8 mouse cellular contexts compared by ENCODE assay signal in the genomic region with DNA sequence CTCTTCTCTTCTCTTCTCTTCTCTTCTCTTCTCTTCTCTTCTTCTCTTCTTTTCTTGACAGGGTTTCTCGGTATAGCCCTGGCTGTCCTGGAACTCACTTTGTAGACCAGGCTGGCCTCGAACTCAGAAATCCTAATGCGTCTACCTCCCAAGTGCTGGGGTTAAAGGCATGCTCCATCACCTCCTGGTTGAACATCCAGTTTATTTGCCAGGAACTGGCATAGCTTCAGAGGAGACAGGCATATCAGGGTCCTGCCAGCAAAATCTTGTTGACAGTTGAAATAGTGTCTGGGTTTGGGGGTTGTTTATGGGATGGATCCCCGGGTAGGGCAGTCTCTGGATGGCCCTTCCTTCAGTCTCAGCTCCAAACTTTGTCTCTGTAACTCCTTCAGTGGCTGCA. TPM values are rescaled to one million over a fixed set of nuclear protein-coding genes. Genes with fewer than 3 reads are reported as not detected.
DNase-seq lines count a peak whose midpoint lies in the region; ATAC-seq lines count a peak whose summit lies in the region.
"Not testable (repeated sequence)": the region's sequence is repeated elsewhere in the genome, so short reads cannot be mapped to it uniquely, and the experiment has no call there.
"Had no signal": no experiment of that assay in that cellular context is flagged by ENCODE, and none has a peak within 500 bp of the region (broad histone marks: within the 10 kb centered on the region; RNA-seq: fewer than 3 reads in every experiment).

No protein-coding gene starts in this region.

- not testable (repeated sequence) for H3K4me2 ChIP-seq in embryonic facial prominence, embryonic 13.5 days; heart, embryonic 11.5 days; hindbrain, embryonic 11.5 days (replicated peaks; ENCODE audit: low read depth, low read length); intestine, embryonic 14.5 days (ENCODE audit: low read length); midbrain, embryonic 12.5 days (replicated peaks); stomach, embryonic 14.5 days (replicated peaks; ENCODE audit: low read depth, low read length)

- 82% methylated on average over 4 of the region's 4 CpGs for WGBS in embryonic facial prominence, embryonic 13.5 days
- WGBS in heart, embryonic 11.5 days (ENCODE audit: insufficient replicate concordance): 82% methylated on average over 4 of the region's 4 CpGs
- 98% methylated on average over 3 of the region's 4 CpGs for WGBS in hindbrain, embryonic 11.5 days
- WGBS in intestine, embryonic 14.5 days: 84% methylated on average over 3 of the region's 4 CpGs
- WGBS in midbrain, embryonic 12.5 days: 81% methylated on average over 4 of the region's 4 CpGs
- WGBS in stomach, embryonic 14.5 days: 94% methylated on average over 3 of the region's 4 CpGs

- not testable (repeated sequence) for H3K27ac ChIP-seq in embryonic facial prominence, embryonic 13.5 days; heart, embryonic 11.5 days (ENCODE audit: low read depth, low read length); hindbrain, embryonic 11.5 days (ENCODE audit: low read depth, low read length); intestine, embryonic 14.5 days (ENCODE audit: low read depth); midbrain, embryonic 12.5 days (replicated peaks); stomach, embryonic 14.5 days (ENCODE audit: low read length)

- not testable (repeated sequence) for H3K4me3 ChIP-seq in embryonic facial prominence, embryonic 13.5 days; heart, embryonic 11.5 days (ENCODE audit: low read depth, low read length); hindbrain, embryonic 11.5 days (ENCODE audit: low read depth, low read length); intestine, embryonic 14.5 days (ENCODE audit: low read depth, low read length); midbrain, embryonic 12.5 days; stomach, embryonic 14.5 days (ENCODE audit: low read depth, low read length)

- H3K4me1 ChIP-seq in embryonic facial prominence, embryonic 13.5 days; heart, embryonic 11.5 days (ENCODE audit: control insufficient read depth, insufficient read depth, low read length); hindbrain, embryonic 11.5 days (replicated peaks; ENCODE audit: control insufficient read depth, insufficient read depth, low read length); intestine, embryonic 14.5 days (replicated peaks; ENCODE audit: control insufficient read depth, insufficient read depth, low read length); midbrain, embryonic 12.5 days; stomach, embryonic 14.5 days (ENCODE audit: control insufficient read depth, insufficient read depth, low read length): not testable (repeated sequence)

- ATAC-seq in embryonic facial prominence, embryonic 13.5 days (ENCODE audit: insufficient number of reproducible peaks, insufficient read depth, low FRiP score, low TSS enrichment, low read depth): peak; percentile 48; the same call in 1 of the 2 replicates
- ATAC-seq in heart, embryonic 11.5 days (replicated peaks; ENCODE audit: insufficient number of reproducible peaks, low FRiP score, low TSS enrichment): peak; percentile 55; the same call in 1 of the 2 replicates
- peak; percentile 45; the same call in 1 of the 2 replicates for ATAC-seq in hindbrain, embryonic 11.5 days (ENCODE audit: low FRiP score)
- 0 out of 2 replicates have a peak, but pooled peaks have one; percentile 15 for ATAC-seq in intestine, embryonic 14.5 days (replicated peaks; ENCODE audit: low FRiP score, low TSS enrichment, low read depth)
- ATAC-seq in midbrain, embryonic 12.5 days (ENCODE audit: low FRiP score, low read depth): peak; percentile 27; the same call in 1 of the 2 replicates
- ATAC-seq in stomach, embryonic 14.5 days (ENCODE audit: insufficient number of reproducible peaks, insufficient read depth, low FRiP score, low read depth): peak; percentile 56; the same call in 1 of the 2 replicates

- H3K27me3 ChIP-seq in embryonic facial prominence, embryonic 13.5 days; heart, embryonic 11.5 days (ENCODE audit: control insufficient read depth, insufficient read depth, low read length); hindbrain, embryonic 11.5 days (ENCODE audit: control insufficient read depth, insufficient read depth, low read length); intestine, embryonic 14.5 days (replicated peaks; ENCODE audit: control insufficient read depth, insufficient read depth, low read length); midbrain, embryonic 12.5 days; stomach, embryonic 14.5 days (ENCODE audit: control insufficient read depth, insufficient read depth, low read length): not testable (repeated sequence)

- H3K9ac ChIP-seq in embryonic facial prominence, embryonic 13.5 days; heart, embryonic 11.5 days (ENCODE audit: low read depth, low read length); hindbrain, embryonic 11.5 days (ENCODE audit: low read depth, low read length); intestine, embryonic 14.5 days (ENCODE audit: low read length); midbrain, embryonic 12.5 days (replicated peaks); stomach, embryonic 14.5 days (replicated peaks; ENCODE audit: low read depth, low read length): not testable (repeated sequence)

- not testable (repeated sequence) for H3K9me3 ChIP-seq in embryonic facial prominence, embryonic 13.5 days; heart, embryonic 11.5 days (replicated peaks; ENCODE audit: control insufficient read depth, low read length); hindbrain, embryonic 11.5 days (ENCODE audit: control insufficient read depth, low read length); intestine, embryonic 14.5 days (ENCODE audit: control insufficient read depth, low read length); midbrain, embryonic 12.5 days; stomach, embryonic 14.5 days (ENCODE audit: control insufficient read depth, low read depth, low read length)

- not testable (repeated sequence) for DNase-seq in hindbrain, embryonic 11.5 days (ENCODE audit: low spot score); intestine, embryonic 14.5 days (ENCODE audit: low spot score)

- H3K36me3 ChIP-seq in embryonic facial prominence, embryonic 13.5 days; heart, embryonic 11.5 days (ENCODE audit: control insufficient read depth, insufficient read depth, low read length); hindbrain, embryonic 11.5 days (ENCODE audit: control insufficient read depth, insufficient read depth, low read length); intestine, embryonic 14.5 days (ENCODE audit: control insufficient read depth, insufficient read depth, low read length); midbrain, embryonic 12.5 days; stomach, embryonic 14.5 days (ENCODE audit: control insufficient read depth, insufficient read depth, low read length): not testable (repeated sequence)

RNA-seq across cellular contexts. Expression of a gene that starts 9.8 kb away (rescaled TPM):
- polyA plus RNA-seq in embryonic facial prominence, embryonic 13.5 days (2015; fragmentation: Nextera tagmentation; extraction: Ambion mirVana): 0.90 and 1.4 TPM in 2 replicates
- 3.7 and 5.2 TPM in 2 replicates for polyA plus RNA-seq in heart, embryonic 11.5 days (2014; fragmentation: Nextera tagmentation; extraction: Ambion mirVana)
- 0.78 and 1.3 TPM in 2 replicates for polyA plus RNA-seq in hindbrain, embryonic 11.5 days (2014; fragmentation: Nextera tagmentation; extraction: Ambion mirVana)
- polyA plus RNA-seq in intestine, embryonic 14.5 days (2014; fragmentation: Nextera tagmentation; extraction: Ambion mirVana): 4.1 and 4.4 TPM in 2 replicates
- 0.63 and 0.80 TPM in 2 replicates for polyA plus RNA-seq in midbrain, embryonic 12.5 days (2016; fragmentation: Nextera tagmentation; extraction: Ambion mirVana)
- 3.4 and 4.1 TPM in 2 replicates for polyA plus RNA-seq in stomach, embryonic 14.5 days (2014; fragmentation: Nextera tagmentation; extraction: Ambion mirVana)
- polyA plus RNA-seq: adrenal gland, adult 2 months; Patski had no signal
